Mouse (Mus musculus): Measurements from ENCODE around the gene Trim66. TPM values are rescaled to one million over a fixed set of nuclear protein-coding genes. Genes with fewer than 3 reads are reported as not detected.

The Trim66 gene
- polyA plus RNA-seq, 1 experiment from 2014 or later = 0.04 TPM

Small RNAs within 50 kb of the gene (microRNA-seq; reads per million reads assigned to microRNA genes)
- not detected for gene Gm47284

Other genes with a start within 250 kb of the Trim66 start
- 0.91 and 1.6 TPM in 2 replicates for gene Stk33, start 69.1 kb downstream of the Trim66 start, polyA plus RNA-seq (2016; fragmentation: Nextera tagmentation; extraction: Ambion mirVana)
- gene Rpl27a, start 11.0 kb upstream of the Trim66 start, polyA plus RNA-seq (2016; fragmentation: Nextera tagmentation; extraction: Ambion mirVana) = 137 and 139 TPM in 2 replicates
- gene St5, start 195.5 kb upstream of the Trim66 start, polyA plus RNA-seq (2016; fragmentation: Nextera tagmentation; extraction: Ambion mirVana) = 43.4 and 46.7 TPM in 2 replicates
- gene Akip1, start 195.6 kb upstream of the Trim66 start, polyA plus RNA-seq (2016; fragmentation: Nextera tagmentation; extraction: Ambion mirVana) = 24.2 and 26.0 TPM in 2 replicates
- gene BC051019, start 215.7 kb upstream of the Trim66 start, polyA plus RNA-seq (2016; fragmentation: Nextera tagmentation; extraction: Ambion mirVana) = 0.13 and 0.23 TPM in 2 replicates
- not detected in 2 replicates for gene Ascl3, start 223.6 kb upstream of the Trim66 start, polyA plus RNA-seq (2016; fragmentation: Nextera tagmentation; extraction: Ambion mirVana)
- gene Tmem9b, start 244.7 kb upstream of the Trim66 start, polyA plus RNA-seq (2016; fragmentation: Nextera tagmentation; extraction: Ambion mirVana) = 25.8 and 28.0 TPM in 2 replicates